Mouse (Mus musculus): ENCODE results near the gene Cbwd1.
"Not testable (repeated sequence)": the region's sequence is repeated elsewhere in the genome, so short reads cannot be mapped to it uniquely, and the experiment has no call there.

Gene Cbwd1

DNA sequence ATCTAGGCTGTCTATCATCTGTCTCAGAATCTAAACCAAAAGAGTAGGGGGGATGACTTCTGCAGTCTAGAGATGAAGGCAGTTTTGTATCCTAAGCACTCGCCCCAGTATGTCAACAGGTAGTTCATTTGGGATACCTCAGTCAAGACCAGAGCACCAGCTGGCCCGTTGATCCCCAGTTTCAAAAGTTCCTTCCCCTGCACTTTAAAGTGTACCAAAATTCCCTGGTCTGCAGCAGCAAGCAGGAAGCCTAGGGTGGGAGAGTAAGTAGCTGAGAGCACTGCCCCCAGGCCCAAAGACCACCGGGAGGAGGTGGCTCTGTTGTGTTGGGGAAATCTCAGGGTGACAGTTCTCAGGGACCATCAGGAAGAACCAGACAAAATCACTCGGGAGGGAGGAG is 64.9 kb downstream of the Cbwd1 start:
- DNase-seq: no peak

DNA sequence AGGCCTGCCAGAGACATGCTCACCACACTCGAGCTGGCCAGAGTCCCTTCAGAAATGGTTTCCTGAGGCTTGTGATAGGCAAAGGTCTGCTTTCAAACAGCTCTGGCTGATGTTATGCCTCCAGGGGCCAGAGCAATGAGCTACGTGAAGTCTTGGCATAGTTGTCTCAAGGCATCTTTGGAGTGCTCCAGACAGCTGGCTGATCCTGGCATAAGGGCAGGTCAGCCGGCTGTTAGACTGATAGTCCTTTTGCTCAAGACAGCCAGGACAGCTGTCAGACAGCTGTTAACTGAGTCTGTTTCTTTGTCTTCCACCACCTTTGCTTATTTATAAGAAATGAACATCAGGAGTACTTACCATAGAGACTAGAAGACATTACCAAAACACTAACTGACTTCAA is 74.5 kb downstream of the Cbwd1 start:
- DNase-seq: no peak

DNA sequence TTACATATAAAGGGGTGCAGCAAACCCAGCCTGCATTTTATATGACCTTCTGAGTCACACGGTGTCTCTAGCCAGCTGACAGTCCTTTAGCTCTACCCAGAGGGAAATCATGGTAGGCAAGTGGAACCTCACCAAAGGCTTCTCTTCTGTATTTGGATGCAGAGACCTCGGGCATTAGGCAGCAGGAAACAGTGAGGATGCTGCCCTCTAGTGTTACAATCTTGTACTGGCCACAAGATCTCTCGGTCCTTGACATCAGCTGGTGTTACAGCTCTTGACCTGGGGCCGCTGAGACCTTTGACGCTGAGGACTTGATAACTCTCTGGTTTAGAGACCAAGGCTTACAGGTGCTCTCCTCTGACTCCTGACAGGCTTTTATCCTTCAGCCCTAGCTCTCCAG is 75.9 kb downstream of the Cbwd1 start:
- peak in 1 of 2 experiments; percentile 66 for DNase-seq

DNA sequence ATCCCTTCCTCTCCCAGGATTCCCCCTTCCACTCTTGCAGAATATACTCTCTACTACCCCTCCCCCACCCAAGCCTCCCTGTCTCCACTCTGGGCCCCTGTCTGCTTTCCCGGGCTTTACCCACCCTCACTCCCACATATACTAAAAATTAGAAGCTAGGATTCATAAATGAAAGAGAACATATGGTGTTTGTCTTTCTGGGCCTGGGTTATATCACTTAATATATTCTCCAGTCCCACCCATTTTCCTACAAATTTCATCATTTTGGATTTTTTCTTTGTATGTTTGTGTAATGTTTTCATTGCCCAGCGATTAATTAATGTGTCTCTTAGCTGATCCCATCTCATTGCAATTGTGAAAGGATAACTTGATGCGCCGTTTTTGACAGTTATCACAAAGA is 80.2 kb downstream of the Cbwd1 start:
- no peak for DNase-seq

DNA sequence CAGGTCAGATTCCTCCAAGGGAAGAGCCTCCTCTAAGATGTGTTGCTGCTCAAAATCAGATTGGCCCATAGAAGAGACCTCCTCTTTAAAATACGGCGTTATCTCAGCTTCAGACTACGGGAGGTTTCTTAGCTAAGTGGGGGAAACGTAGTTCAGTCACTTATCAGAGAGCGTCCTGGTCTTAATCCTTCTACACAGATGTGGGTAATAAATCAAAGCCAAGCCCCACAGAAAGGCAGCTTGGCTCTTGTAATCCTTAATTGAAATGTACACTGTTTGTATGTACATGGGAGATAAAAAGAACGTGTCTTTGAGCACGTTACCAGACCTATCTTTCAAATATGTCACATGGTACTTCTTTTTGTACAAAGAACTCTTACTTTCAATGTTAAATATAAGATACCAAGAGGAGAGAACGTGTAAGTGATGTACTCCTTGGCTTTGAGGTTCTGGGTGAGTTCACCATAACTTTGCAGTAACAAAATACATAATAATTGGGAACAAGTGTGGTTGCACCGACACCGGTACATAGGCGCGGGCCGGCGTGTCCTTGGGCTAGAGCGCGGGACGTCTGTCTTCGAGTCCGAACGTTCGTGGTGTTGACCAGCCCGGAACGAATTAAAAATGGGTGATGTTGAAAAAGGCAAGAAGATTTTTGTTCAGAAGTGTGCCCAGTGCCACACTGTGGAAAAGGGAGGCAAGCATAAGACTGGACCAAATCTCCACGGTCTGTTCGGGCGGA is 86.1 kb downstream of the Cbwd1 start, which contains the start of gene Gm10053:
Gene Gm10053 (plus strand): TSS at position 558 of the 742 bp plus-strand sequence.
- DNase-seq: not testable (repeated sequence)

DNA sequence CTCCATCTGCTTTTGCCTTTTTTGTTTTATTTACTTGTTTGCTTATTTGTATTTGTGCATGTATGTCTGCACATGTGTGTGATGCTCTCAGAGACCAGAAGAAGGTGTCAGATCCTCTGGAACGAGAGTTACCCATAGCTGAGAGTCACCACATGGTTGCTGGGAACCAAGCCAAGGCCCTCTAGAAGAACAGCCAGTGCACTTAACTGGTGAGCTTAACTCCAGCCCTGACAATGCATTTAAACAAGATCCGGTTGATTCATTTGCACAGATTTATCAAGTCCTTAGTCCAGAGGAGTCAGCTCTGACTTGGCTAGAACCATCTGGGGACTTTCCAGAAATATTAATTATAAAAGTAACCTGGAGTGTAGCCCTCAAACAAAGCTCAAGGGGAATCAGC is 87.5 kb downstream of the Cbwd1 start:
- DNase-seq: peak in 1 of 2 experiments; percentile 10

DNA sequence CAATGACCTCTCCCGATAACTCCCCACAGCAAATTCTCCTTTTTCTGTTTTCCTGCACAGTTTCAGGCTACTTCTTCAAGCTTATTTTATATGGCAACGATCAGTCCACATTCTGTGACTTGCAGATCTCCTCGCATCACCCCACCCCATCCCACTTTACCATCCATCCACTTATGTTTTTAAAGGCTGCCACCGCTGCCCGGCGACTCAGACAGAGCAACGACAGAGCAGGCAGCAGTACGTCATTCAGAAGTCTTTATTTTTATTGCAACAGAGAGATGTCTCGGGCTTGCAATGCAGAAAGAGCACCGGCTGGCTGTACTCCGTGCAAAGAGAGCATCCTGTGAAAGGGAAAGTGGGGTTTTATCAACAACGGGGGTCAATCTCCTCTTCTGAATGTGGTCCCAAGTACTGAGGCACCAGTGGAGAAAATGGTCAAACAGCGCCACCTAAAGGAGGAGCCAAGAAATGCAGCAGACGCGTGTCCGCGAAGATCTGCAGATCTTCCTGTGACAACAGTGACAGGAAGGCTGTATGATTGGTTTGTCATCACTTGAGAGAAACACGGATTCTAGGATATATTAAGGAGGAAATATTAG is 90.3 kb downstream of the Cbwd1 start:
- DNase-seq: peak; percentile 48 to 70

Measured in kidney, postnatal 25 days (tissue).